Comparison of ENCODE assay signal across 20 mouse cellular contexts in genomic region chr7:112716701-112717100, GRCm38 (mm10). TPM values are rescaled to one million over a fixed set of nuclear protein-coding genes. Genes with fewer than 3 reads are reported as not detected.
DNase-seq lines count a peak whose midpoint lies in the region; ATAC-seq and TF ChIP-seq lines count a peak whose summit lies in the region.
"Had no signal": no experiment of that assay in that cellular context is flagged by ENCODE, and none has a peak within 500 bp of the region (broad histone marks: within the 10 kb centered on the region; RNA-seq: fewer than 3 reads in every experiment).

No protein-coding gene starts in this region.

- WGBS in hindbrain, embryonic 13.5 days = 87% methylated on average over 6 of the region's 6 CpGs
- WGBS in hindbrain, postnatal 0 days = 74% methylated on average over 6 of the region's 6 CpGs
- WGBS in lung, postnatal 0 days = 58% methylated on average over 6 of the region's 6 CpGs

- H3K4me1 ChIP-seq in hindbrain, embryonic 13.5 days (replicated peaks) = peaks cover 65% of the 10 kb centered on the region
- H3K4me1 ChIP-seq in hindbrain, postnatal 0 days (ENCODE audit: insufficient read depth, low read length) = peaks cover 25% of the 10 kb centered on the region
- H3K4me1 ChIP-seq in lung, postnatal 0 days (ENCODE audit: insufficient read depth, low read depth, low read length) = peaks cover 18% of the 10 kb centered on the region; the same call in 1 of the 2 replicates

- no peak overlapping the region for H3K4me2 ChIP-seq in hindbrain, embryonic 13.5 days
- H3K4me2 ChIP-seq in hindbrain, postnatal 0 days (ENCODE audit: low read depth, low read length) = no peak overlapping the region
- H3K4me2 ChIP-seq in lung, postnatal 0 days (replicated peaks; ENCODE audit: low read depth, low read length) = no peak overlapping the region
- H3K4me2 ChIP-seq: heart, embryonic 15.5 days; intestine, embryonic 15.5 days; limb, embryonic 12.5 days; midbrain, embryonic 11.5 days had no signal

- no peak overlapping the region for H3K9ac ChIP-seq in hindbrain, embryonic 13.5 days
- no peak overlapping the region for H3K9ac ChIP-seq in hindbrain, postnatal 0 days (replicated peaks; ENCODE audit: low read length)
- H3K9ac ChIP-seq in lung, postnatal 0 days (replicated peaks; ENCODE audit: low read depth) = no peak overlapping the region
- H3K9ac ChIP-seq: forebrain, postnatal 0 days; heart, embryonic 15.5 days; intestine, embryonic 15.5 days; limb, embryonic 12.5 days; liver, embryonic 14.5 days had no signal

- TF ChIP-seq CTCF in hindbrain, postnatal 0 days (IDR thresholded peaks at IDR 0.05; ENCODE audit: low read depth) = no peak
- TF ChIP-seq CTCF in lung, postnatal 0 days (IDR thresholded peaks at IDR 0.05) = no peak

- DNase-seq in cerebellum, postnatal 36 days = peak; percentile 18 to 43
- no peak for DNase-seq in cerebellum, adult 9-10 months
- no peak for DNase-seq in hindbrain, postnatal 0 days (ENCODE audit: low spot score)
- DNase-seq in lung, postnatal 0 days (ENCODE audit: low spot score) = peak; percentile 15
- no peak for DNase-seq in lung, postnatal 4 days
- DNase-seq in c-Kit-positive CD71-positive TER-119-positive erythroid progenitor cells, embryonic 14.5 days (ENCODE audit: low spot score) = no peak
- DNase-seq: adrenal gland, postnatal 25 days; forebrain, postnatal 0 days; gastrocnemius, postnatal 14 days; heart, adult 18-20 months; kidney, postnatal 4 days had no signal

- no peak for ATAC-seq in hindbrain, embryonic 13.5 days (ENCODE audit: low FRiP score)
- ATAC-seq in hindbrain, postnatal 0 days = no peak
- no peak for ATAC-seq in lung, postnatal 0 days
- ATAC-seq: forebrain, postnatal 0 days; intestine, embryonic 15.5 days had no signal

- H3K27ac ChIP-seq in hindbrain, embryonic 13.5 days = 0 out of 2 replicates have a peak overlapping the region, but pooled peaks have one; percentile 19
- no peak overlapping the region for H3K27ac ChIP-seq in hindbrain, postnatal 0 days
- no peak overlapping the region for H3K27ac ChIP-seq in lung, postnatal 0 days (ENCODE audit: low read length)
- H3K27ac ChIP-seq: forebrain, embryonic 10.5 days; heart, embryonic 15.5 days; limb, embryonic 12.5 days; liver, embryonic 14.5 days had no signal

- H3K4me3 ChIP-seq in hindbrain, embryonic 13.5 days = no peak overlapping the region
- H3K4me3 ChIP-seq in hindbrain, postnatal 0 days (ENCODE audit: low read length) = no peak overlapping the region
- no peak overlapping the region for H3K4me3 ChIP-seq in lung, postnatal 0 days (ENCODE audit: low read depth, low read length)
- H3K4me3 ChIP-seq: forebrain, embryonic 10.5 days; heart, embryonic 15.5 days; intestine, embryonic 15.5 days; limb, embryonic 12.5 days had no signal

- no peaks in the 10 kb centered on the region for H3K36me3 ChIP-seq in hindbrain, embryonic 13.5 days
- H3K36me3 ChIP-seq in hindbrain, postnatal 0 days (ENCODE audit: insufficient read depth, low read length) = no peaks in the 10 kb centered on the region
- H3K36me3 ChIP-seq in lung, postnatal 0 days (ENCODE audit: insufficient read depth, low read length) = no peaks in the 10 kb centered on the region
- H3K36me3 ChIP-seq: forebrain, embryonic 10.5 days; heart, embryonic 15.5 days; intestine, embryonic 15.5 days; limb, embryonic 12.5 days had no signal

- no peaks in the 10 kb centered on the region for H3K27me3 ChIP-seq in hindbrain, embryonic 13.5 days
- H3K27me3 ChIP-seq in hindbrain, postnatal 0 days (ENCODE audit: insufficient read depth, low read length) = no peaks in the 10 kb centered on the region
- no peaks in the 10 kb centered on the region for H3K27me3 ChIP-seq in lung, postnatal 0 days (replicated peaks; ENCODE audit: insufficient read depth, low read length)
- H3K27me3 ChIP-seq: heart, embryonic 15.5 days; intestine, embryonic 15.5 days; limb, embryonic 12.5 days had no signal

- no peaks in the 10 kb centered on the region for H3K9me3 ChIP-seq in hindbrain, embryonic 13.5 days
- H3K9me3 ChIP-seq in hindbrain, postnatal 0 days (ENCODE audit: low read length) = no peaks in the 10 kb centered on the region
- H3K9me3 ChIP-seq in lung, postnatal 0 days (ENCODE audit: low read length) = no peaks in the 10 kb centered on the region
- H3K9me3 ChIP-seq: forebrain, embryonic 10.5 days; heart, embryonic 15.5 days; intestine, embryonic 15.5 days; limb, embryonic 12.5 days had no signal

- TF ChIP-seq EP300 in lung, postnatal 0 days (IDR thresholded peaks at IDR 0.05) = no peak

RNA-seq across cellular contexts. Expression of gene Tead1, which starts 37.6 kb away (rescaled TPM):
- polyA plus RNA-seq in hindbrain, embryonic 13.5 days (2015; fragmentation: Nextera tagmentation; extraction: Ambion mirVana) = 20.5 and 21.5 TPM in 2 replicates
- 25.6 and 32.4 TPM in 2 replicates for total RNA-seq in hindbrain, postnatal 0 days (2014; rRNA removed)
- 10.2 and 14.3 TPM in 2 replicates for polyA plus RNA-seq in hindbrain, postnatal 0 days (2015; fragmentation: Nextera tagmentation; extraction: Ambion mirVana)
- 23.0 and 28.8 TPM in 2 replicates for polyA plus RNA-seq in lung, postnatal 0 days (2015; fragmentation: Nextera tagmentation; extraction: Ambion mirVana)
- total RNA-seq: hematopoietic stem cell, adult 5-6 weeks; megakaryocyte progenitor cell, adult 5-6 weeks had no signal

Comparison
In these comparisons a context has a peak if more than half of its experiments do, and no peak if none do; other contexts are left out.
1. DNase-seq: peak in cerebellum, postnatal 36 days (2 of 2) and lung, postnatal 0 days (single experiment); none in cerebellum, adult 9-10 months (single experiment), hindbrain, postnatal 0 days (single experiment), lung, postnatal 4 days (0 of 2) and c-Kit-positive CD71-positive TER-119-positive erythroid progenitor cells, embryonic 14.5 days (single experiment).